Comparison of ENCODE assay signal across 17 mouse cellular contexts in genomic region chr5:138894496-138894895, GRCm38 (mm10).
DNase-seq lines count a peak whose midpoint lies in the region; ATAC-seq lines count a peak whose summit lies in the region.
"Had no signal": no experiment of that assay in that cellular context is flagged by ENCODE, and none has a peak within 500 bp of the region (broad histone marks: within the 10 kb centered on the region; RNA-seq: fewer than 3 reads in every experiment).

No protein-coding gene starts in this region.

- no peak overlapping the region for H3K9ac ChIP-seq in midbrain, embryonic 16.5 days (ENCODE audit: low read depth, low read length)
- H3K9ac ChIP-seq in heart, embryonic 11.5 days (ENCODE audit: low read depth, low read length) = no peak overlapping the region
- H3K9ac ChIP-seq: embryonic facial prominence, embryonic 12.5 days; forebrain, postnatal 0 days; heart, embryonic 15.5 days; hindbrain, embryonic 14.5 days; liver, embryonic 12.5 days had no signal

- H3K4me3 ChIP-seq in midbrain, embryonic 16.5 days (ENCODE audit: low read depth, low read length) = no peak overlapping the region
- no peak overlapping the region for H3K4me3 ChIP-seq in heart, embryonic 11.5 days (ENCODE audit: low read depth, low read length)
- H3K4me3 ChIP-seq: embryonic facial prominence, embryonic 12.5 days; heart, embryonic 15.5 days; liver, embryonic 12.5 days; midbrain, embryonic 10.5 days had no signal

- H3K4me1 ChIP-seq in midbrain, embryonic 16.5 days (ENCODE audit: control insufficient read depth, insufficient read depth, low read length) = no peaks in the 10 kb centered on the region
- H3K4me1 ChIP-seq in heart, embryonic 11.5 days (ENCODE audit: control insufficient read depth, insufficient read depth, low read length) = peaks cover 14% of the 10 kb centered on the region
- H3K4me1 ChIP-seq: midbrain, embryonic 10.5 days had no signal

- no peaks in the 10 kb centered on the region for H3K9me3 ChIP-seq in midbrain, embryonic 16.5 days (replicated peaks; ENCODE audit: control insufficient read depth, low read length, poor library complexity, severe bottlenecking)
- no peaks in the 10 kb centered on the region for H3K9me3 ChIP-seq in heart, embryonic 11.5 days (replicated peaks; ENCODE audit: control insufficient read depth, low read length)
- H3K9me3 ChIP-seq: embryonic facial prominence, embryonic 12.5 days; heart, embryonic 15.5 days; liver, embryonic 12.5 days; midbrain, embryonic 10.5 days had no signal

- no peak overlapping the region for H3K27ac ChIP-seq in midbrain, embryonic 16.5 days (ENCODE audit: low read length)
- no peak overlapping the region for H3K27ac ChIP-seq in heart, embryonic 11.5 days (ENCODE audit: low read depth, low read length)
- H3K27ac ChIP-seq: embryonic facial prominence, embryonic 12.5 days; heart, embryonic 15.5 days; hindbrain, embryonic 14.5 days; liver, embryonic 12.5 days; midbrain, embryonic 10.5 days had no signal

- H3K36me3 ChIP-seq in midbrain, embryonic 16.5 days (ENCODE audit: control insufficient read depth, insufficient read depth, low read length) = no peaks in the 10 kb centered on the region
- no peaks in the 10 kb centered on the region for H3K36me3 ChIP-seq in heart, embryonic 11.5 days (ENCODE audit: control insufficient read depth, insufficient read depth, low read length)
- H3K36me3 ChIP-seq: embryonic facial prominence, embryonic 12.5 days; heart, embryonic 15.5 days; liver, embryonic 12.5 days; midbrain, embryonic 10.5 days had no signal

- no peaks in the 10 kb centered on the region for H3K27me3 ChIP-seq in midbrain, embryonic 16.5 days (ENCODE audit: control insufficient read depth, insufficient read depth, low read depth, low read length)
- H3K27me3 ChIP-seq in heart, embryonic 11.5 days (ENCODE audit: control insufficient read depth, insufficient read depth, low read length) = no peaks in the 10 kb centered on the region
- H3K27me3 ChIP-seq: embryonic facial prominence, embryonic 12.5 days; heart, embryonic 15.5 days; liver, embryonic 12.5 days had no signal

- H3K4me2 ChIP-seq in midbrain, embryonic 16.5 days (ENCODE audit: low read length) = no peak overlapping the region
- H3K4me2 ChIP-seq in heart, embryonic 11.5 days = no peak overlapping the region
- H3K4me2 ChIP-seq: embryonic facial prominence, embryonic 12.5 days; heart, embryonic 15.5 days; hindbrain, embryonic 14.5 days; liver, embryonic 12.5 days had no signal

- no peak for ATAC-seq in midbrain, embryonic 16.5 days
- ATAC-seq in heart, embryonic 11.5 days (replicated peaks; ENCODE audit: insufficient number of reproducible peaks, low FRiP score, low TSS enrichment) = no peak
- ATAC-seq: forebrain, postnatal 0 days; intestine, embryonic 16.5 days; liver, embryonic 12.5 days; lung, postnatal 0 days had no signal

- DNase-seq in layer of hippocampus, adult 18-20 months (ENCODE audit: low spot score in 2 of 2) = peak; percentile 56 to 75
- no peak for DNase-seq in layer of hippocampus, postnatal 10 days (ENCODE audit: low spot score in 2 of 2)
- peak; percentile 37 to 42 for DNase-seq in cerebellum, adult 18-20 months
- DNase-seq in layer of hippocampus, adult 8-10 months (ENCODE audit: low spot score in 2 of 2) = peak; percentile 28 to 56
- DNase-seq in right cerebral cortex, postnatal 10 days (ENCODE audit: low spot score in 2 of 2) = peak; percentile 34 to 42
- no peak for DNase-seq in lung, postnatal 10 days
- DNase-seq: B cell, adult 2 months; forebrain, postnatal 0 days had no signal

- 92% methylated on average over 13 of the region's 13 CpGs for WGBS in midbrain, embryonic 16.5 days
- 87% methylated on average over 13 of the region's 13 CpGs for WGBS in heart, embryonic 11.5 days (ENCODE audit: insufficient replicate concordance)

Comparison
In these comparisons a context has a peak if more than half of its experiments do, and no peak if none do; other contexts are left out.
1. DNase-seq: peak in layer of hippocampus, adult 18-20 months (2 of 2), cerebellum, adult 18-20 months (2 of 2), layer of hippocampus, adult 8-10 months (2 of 2) and right cerebral cortex, postnatal 10 days (2 of 2); none in layer of hippocampus, postnatal 10 days (0 of 2) and lung, postnatal 10 days (single experiment).